Mouse (Mus musculus) heart, postnatal 4 days (tissue): Measurements from ENCODE around the gene Pmvk. TPM values are rescaled to one million over a fixed set of nuclear protein-coding genes. Genes with fewer than 3 reads are reported as not detected.

Experiments
- DNase-seq: peaks from one replicate; pipeline ENCODE4 v3.0.0; 2021
- total RNA-seq, 2 experiments: library from RNA; stranded (reverse); gene quantifications; 2 replicates each; pipeline ENCODE4 v1.2.3; 2021

Gene Pmvk
- total RNA-seq, 2 experiments from 2014 or later, result 11.3 to 13.3 TPM

- no peak for DNase-seq
These were observed 27.1 kb downstream of the Pmvk start for GRCm38 (mm10) chr3:89481488-89481887.

- DNase-seq, result no peak
These were observed 27.9 kb downstream of the Pmvk start for GRCm38 (mm10) chr3:89482249-89482648.

GRCm38 (mm10) chr3:89484766-89485524 is 30.6 kb downstream of the Pmvk start:
- peak; percentile 87 for DNase-seq

- no peak for DNase-seq
These were observed 31.8 kb downstream of the Pmvk start for GRCm38 (mm10) chr3:89486111-89486510.

- DNase-seq, result no peak
These were observed 32.8 kb downstream of the Pmvk start for GRCm38 (mm10) chr3:89486916-89487702.

GRCm38 (mm10) chr3:89490790-89491189 is 36.4 kb downstream of the Pmvk start:
- no peak for DNase-seq

- no peak for DNase-seq
These were observed 37.2 kb downstream of the Pmvk start for GRCm38 (mm10) chr3:89491559-89491958.

- DNase-seq, result no peak
These were observed 38.4 kb downstream of the Pmvk start for GRCm38 (mm10) chr3:89492701-89493151.

- no peak for DNase-seq
These were observed 40.3 kb downstream of the Pmvk start for GRCm38 (mm10) chr3:89494630-89495029.

GRCm38 (mm10) chr3:89496366-89496765 is 42.0 kb downstream of the Pmvk start:
- DNase-seq, result no peak

- DNase-seq, result no peak
These were observed 45.4 kb downstream of the Pmvk start for GRCm38 (mm10) chr3:89499696-89500095.

- DNase-seq, result no peak
These were observed 47.1 kb downstream of the Pmvk start for GRCm38 (mm10) chr3:89501486-89501885.

GRCm38 (mm10) chr3:89502551-89502950 is 48.2 kb downstream of the Pmvk start:
- DNase-seq, result no peak

- no peak for DNase-seq
These were observed 53.7 kb downstream of the Pmvk start for GRCm38 (mm10) chr3:89508041-89508440.

GRCm38 (mm10) chr3:89510979-89511378 is 56.6 kb downstream of the Pmvk start:
- DNase-seq, result peak; percentile 65

- DNase-seq, result no peak
These were observed 57.1 kb downstream of the Pmvk start for GRCm38 (mm10) chr3:89511400-89511799.

- DNase-seq, result peak; percentile 42
These were observed 57.9 kb downstream of the Pmvk start for GRCm38 (mm10) chr3:89512225-89512624.

GRCm38 (mm10) chr3:89515444-89515843 is 61.1 kb downstream of the Pmvk start:
- no peak for DNase-seq

GRCm38 (mm10) chr3:89516321-89516720 is 62.0 kb downstream of the Pmvk start:
- no peak for DNase-seq
